Mouse (Mus musculus) thymus, postnatal 25 days (tissue): ENCODE measurements around the gene Actg1.

Experiments used
- DNase-seq: peaks from one replicate; pipeline ENCODE4 v3.0.0; 2022

Actg1 gene

DNA sequence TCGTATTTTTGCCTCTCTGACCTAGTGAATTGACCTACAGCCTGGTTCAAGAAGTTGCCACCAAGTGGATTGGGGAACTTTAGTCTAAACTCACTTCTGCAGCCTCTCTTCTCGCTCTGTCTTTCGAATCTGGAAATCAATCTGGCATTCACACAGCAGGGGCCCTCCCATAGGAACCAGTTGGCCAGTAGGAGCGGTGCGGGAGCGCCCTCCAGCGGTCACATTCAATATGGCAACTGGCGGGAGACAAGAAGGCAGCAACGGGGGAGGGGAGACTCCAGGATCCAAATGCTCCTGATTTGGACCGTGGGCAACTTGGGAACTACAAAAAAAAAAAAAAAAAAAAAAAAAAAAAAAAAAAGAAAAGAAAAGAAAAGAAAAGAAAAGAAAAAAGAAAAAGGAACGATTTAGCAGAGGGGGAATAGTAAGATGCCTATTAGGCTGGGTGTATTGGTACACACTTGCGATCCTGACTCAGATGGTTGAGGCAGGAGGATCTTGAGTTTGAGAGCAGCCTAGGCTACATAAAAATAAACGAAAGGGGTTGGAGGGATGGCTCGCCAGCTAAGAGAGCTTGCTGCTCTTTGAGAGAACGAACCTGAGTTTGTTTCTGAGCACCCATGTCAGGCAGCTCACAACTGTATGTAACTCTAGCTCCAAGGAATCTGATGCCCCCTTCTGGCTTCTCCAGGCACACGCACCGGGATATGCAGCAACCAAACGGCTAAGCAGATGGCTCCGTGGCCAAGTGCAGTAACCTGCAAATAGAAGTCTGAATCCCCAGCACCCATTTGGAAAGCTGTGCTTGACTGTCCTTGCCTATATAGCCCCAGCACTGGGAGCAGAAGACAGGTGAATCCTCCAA is 40.5 kb downstream of the Actg1 start:
- DNase-seq = peak; percentile 92

DNA sequence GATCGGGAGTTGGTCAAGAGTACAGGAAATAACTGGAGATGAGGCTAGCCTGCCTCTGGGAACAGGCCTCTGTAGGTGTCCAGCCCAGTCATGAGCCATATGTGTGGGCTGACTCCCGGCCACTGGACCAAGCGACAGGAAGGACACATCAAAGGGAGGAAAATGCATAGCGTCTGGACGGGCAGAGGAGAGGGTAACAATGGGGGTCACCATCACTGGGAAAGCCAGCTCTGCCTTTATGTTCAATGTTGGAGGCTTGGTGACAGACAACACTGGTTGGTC is 41.3 kb downstream of the Actg1 start:
- DNase-seq = no peak

DNA sequence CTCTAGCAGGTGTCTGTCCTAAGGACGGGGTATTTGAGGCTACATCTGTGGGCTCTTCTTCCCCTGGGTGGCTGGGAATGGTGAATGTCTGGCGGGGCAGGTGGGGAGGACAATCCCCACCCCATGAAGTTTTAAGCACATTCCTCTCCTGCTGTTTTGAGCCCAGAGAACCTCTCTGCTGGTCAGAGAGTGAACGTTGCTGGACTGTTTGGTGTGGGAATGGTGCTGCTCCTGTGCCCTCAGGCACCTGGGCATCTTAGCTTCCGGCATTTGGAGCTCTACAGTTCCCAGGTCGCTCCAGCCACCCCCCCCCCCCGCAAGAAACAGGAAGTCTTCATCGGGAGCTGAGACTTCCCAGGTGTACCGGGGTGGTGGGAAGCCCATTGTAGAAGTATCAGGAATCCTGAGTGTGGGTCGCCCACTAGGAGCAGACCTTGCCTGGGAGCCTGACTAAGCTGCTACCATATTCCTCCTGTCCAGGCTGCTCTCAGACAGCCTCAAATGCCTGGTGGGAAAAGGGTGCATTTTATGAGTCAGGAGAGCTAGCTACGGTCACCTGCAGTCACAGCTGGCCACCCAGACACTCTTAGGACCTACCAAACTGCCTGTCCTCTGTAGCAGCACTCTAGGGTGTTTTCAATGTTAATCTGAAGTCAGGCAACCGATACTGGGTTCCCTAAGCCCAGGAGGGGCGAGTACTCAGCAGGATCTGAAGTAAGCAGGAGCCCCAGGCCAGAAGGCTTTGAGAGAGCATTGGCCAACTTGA is 41.8 kb downstream of the Actg1 start:
- no peak for DNase-seq

DNA sequence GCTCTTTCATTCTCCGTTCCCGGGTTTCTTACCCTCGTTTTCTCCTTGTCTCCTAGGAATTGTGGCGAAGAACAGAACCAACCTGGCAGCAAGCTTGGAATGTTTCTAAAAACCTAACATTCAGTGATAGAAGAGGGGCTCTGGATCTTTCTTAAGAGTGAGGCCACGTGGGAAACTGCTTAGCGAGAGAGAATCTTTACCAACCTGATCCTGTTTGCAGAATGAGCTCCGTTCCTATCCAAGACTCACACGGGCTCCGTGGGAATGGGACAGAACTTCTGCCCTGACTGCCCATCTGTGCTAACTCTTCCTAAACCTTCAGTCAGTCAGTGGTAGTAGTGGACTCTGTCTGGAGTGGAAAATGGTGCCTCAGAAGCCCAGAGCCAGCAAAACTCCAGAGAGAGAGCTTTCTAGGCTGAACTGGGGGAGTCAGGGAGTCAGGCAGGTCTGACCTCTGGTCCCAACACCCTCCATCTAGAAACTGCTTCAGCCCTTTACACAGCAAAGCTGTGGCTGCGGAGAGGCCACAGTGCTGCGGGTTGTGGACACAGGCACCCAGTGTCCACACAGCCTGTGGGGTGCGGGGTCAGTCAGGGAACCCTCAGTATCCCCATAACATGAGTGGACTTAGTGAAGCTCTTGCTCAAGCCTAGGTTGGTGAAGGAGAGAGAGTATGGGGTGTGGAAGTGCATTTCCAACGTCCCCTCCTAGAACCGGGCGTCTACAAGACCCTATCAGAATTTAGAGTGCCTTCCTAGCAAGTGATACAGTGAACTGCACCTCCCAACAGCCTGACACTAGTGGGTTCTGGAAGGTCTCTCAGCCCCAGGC is 42.6 kb downstream of the Actg1 start:
- DNase-seq = no peak

DNA sequence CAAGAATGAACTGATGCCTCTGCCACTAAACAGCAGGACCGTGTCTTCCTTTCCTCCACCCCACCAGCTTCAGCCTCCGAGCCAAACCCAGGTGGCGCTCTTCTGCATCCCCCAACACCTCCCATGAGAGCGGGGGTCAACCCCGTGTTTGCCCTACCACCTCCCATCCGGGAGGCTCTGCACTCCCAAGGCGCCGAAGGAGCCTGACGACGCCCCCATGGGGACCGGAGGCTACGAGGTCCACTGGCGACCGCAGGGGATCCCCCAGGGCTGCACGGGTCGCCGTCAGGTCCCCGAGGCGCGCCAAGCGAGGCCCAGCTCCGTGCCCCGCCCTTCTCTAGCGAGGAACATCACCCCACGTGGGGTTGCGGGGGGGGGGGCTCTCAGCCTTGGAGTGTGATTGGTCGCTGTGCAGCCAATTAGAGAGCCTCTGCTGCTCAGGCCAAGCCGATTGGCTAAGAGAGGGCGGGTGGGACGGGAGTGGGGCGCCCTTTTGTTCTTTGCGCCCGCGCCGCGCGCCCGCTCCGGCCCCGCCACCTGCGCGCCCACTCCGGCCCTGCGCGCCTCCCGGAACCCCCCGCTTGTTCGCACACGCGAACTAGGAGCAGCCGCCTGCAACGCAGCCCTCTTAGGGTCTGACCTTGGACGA is 43.3 kb downstream of the Actg1 start:
- DNase-seq = peak; percentile 94

DNA sequence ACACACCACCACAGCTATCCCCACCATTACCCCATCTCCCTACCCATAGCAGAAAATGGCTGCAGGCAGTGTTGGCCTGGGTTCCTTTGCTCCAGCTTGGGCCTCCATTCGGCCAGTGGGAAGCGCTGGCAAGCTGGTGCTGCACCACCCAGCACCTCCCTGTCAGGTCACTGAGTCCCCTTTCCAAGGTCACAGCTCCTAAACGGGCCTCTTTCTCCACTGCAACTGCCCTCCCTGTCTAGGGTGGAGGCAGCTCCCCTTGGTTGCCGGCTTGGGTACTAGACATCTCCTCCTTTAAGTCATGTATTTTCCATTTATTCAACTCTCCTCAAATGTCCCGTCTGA is 44.0 kb downstream of the Actg1 start:
- DNase-seq = no peak

DNA sequence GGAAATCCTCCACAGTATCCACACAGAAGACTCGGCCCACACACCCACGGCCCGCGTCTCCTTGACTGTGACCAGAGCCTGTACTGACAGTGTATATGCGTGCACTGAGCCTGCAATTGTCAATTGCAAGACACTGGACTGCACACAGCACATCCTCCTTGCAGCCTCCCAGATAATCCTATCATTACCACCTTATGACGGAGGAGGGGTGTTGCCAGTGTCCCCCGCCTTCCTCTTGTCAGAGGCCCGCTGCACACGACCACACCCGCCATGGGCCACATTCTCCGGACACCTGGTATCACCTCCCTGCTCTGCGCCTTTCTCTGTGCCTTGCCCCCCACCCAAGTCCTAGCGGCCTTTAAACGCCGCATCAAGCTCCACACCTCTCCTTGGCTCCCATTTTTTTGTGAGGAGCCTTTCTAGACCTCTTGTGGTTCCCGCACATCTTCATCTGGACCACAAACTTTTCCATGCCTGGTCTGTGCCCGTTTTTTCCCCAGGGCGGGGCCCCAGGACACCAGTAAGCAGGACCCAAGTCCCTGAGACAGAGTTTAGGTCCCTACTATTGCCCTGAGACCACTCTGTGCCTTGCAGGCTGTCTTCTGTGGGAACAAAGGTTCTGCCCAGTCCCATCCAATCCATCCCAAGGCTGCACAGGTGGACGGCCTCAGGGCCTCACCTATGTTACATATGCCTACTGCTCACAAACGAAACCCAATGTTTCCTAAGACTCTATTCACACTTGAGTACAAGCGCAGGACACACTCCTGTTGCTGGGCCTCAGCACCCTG is 44.6 kb downstream of the Actg1 start:
- DNase-seq = no peak

DNA sequence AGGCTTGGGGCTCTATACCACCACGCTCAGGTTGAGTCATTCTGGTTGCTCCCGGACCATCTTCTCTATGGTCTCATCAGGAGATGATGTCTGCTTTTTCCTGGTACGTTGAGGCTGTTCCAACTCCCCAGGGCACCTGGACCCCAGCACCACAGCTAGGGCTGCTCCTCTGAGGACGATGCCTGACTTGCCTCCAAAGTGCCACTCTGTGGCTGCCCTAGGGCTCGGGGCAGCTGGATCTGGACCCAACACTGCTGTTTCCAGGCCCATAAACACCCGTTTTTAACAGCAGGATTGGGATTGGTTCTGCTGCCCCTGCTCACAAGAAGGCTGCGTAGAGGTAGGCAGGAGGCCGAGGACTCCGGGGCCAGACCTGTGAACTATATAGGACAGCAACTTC is 45.2 kb downstream of the Actg1 start:
- no peak for DNase-seq

DNA sequence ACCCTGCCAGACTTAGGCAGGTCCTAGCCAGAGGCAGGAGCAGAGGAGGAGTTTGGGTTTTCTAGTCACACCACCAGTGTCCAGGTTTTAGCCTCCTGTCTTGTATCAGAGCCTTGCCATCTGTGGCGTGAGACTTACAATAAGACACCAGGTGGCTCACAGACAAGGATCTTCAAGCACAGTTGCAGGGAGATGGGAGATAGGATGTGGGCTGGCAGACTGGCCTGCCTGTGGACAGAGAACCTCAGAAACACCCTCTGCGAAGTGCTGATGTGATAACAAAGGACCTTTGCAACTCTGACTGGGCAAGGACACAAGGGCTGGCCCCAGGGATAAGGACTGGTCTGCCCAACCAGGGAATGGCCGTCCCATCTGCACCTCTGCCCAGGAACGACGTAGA is 48.9 kb downstream of the Actg1 start:
- no peak for DNase-seq

DNA sequence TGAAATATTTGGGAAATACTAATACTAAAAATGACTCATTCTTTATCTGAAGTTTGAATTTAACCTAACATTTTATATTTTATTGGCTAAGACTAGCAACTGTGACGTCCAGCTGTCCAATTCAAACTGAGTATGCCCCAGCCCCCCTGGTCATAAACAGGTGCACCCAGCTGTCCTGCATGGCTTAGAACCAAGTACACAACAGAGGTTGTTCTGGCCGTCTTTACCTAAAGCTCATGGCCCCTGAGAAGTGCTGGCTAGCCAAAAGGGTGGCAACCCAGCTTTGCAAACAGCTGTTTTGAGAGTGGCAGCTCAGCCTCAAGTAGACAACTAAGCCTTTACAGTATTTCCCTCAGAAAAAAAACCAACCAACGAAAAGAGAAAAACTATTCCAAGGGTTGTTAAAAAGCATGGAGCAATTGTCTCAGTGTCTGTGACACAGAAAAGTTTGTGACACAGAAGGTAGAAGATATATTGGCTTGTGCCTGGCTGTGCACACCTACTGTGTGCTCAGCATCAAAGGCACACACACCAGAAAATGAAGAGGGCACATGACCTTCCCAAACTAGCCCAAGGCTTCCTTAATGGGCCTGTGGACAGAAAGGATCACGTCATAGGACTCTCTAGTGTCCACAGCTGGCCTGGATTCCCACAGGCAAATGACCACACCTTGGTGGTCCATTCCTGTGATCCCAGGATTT is 49.8 kb downstream of the Actg1 start:
- DNase-seq = no peak

DNA sequence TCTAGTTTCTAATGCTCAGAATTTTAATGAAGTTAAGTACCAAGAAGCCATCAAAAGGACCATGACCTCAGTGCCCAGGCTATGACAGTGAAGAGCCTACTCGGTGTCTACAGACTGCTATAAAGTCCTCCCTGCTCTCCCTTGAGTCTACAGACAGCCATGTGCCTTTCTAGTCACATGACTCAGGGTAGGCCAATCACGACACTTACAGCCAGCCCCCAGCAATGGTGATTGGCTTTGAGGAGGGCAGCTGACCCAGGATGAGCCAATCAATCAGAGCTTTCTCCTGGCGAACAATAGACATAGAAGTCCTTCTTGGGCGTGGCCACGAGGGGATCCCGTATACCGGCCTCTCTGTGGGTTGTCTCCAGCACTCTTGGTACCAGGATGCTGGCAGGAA is 50.6 kb downstream of the Actg1 start:
- no peak for DNase-seq

DNA sequence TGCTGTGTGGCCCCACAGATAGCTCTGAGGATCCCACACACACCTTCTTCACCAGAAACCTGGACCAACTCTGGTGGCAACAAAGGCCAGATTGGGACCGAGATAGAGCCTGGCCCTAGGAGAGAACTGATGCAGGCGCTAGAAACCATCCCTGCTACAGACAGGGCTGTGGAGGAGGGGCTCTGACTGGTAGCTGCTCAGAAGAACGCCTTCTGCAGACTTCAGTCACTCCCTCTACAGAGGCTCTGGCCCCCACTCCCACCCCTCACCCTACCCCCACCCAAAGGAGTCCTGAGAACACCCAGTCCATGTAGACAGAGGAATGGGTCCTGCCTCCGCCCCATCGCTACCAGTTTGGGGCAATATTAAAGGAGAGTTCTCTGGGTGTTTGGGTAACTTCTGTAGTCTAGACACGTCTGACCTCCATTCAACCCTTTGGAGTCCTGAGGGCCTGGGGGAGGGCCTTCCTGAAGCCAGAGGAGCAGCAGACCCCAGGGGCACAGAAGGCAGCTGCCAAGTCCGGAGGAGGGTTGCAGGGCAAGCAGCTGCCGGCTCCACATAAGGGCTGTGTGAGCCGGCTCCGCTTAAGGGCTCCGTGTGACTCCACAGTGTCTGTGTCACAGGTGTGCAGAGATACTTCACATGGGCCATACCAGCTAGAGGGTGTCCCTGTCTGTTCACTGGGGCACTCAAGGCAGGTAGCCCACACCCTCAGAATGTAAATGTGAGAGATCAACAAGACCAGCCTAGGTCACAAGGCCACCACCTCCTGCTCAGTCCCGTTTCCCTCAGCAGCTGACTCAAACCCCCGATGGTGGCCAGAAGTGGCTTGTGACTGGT is 51.8 kb downstream of the Actg1 start:
- DNase-seq = no peak
